Mouse (Mus musculus) spleen, adult 2 months (tissue): ENCODE results near the gene Vps11. TPM values are rescaled to one million over a fixed set of nuclear protein-coding genes. Genes with fewer than 3 reads are reported as not detected.
"Not testable (repeated sequence)": the region's sequence is repeated elsewhere in the genome, so short reads cannot be mapped to it uniquely, and the experiment has no call there.

ENCODE experiments used
- DNase-seq, 2 experiments: peaks; one replicate each; pipeline versions ENCODE4 v3.0.0 to v3.0.0-alpha.2; 2012 to 2021; ENCODE audit warnings: low spot score in 2 of 2, low read depth in 1 of 2
- H3K27ac ChIP-seq: fragments of 200-500 bp; 2 replicates; pipeline ENCODE4 v1.5.1; 2012; ENCODE audit warnings: low read length, inconsistent platforms; ENCODE audit not compliant: insufficient read depth
- H3K27me3 ChIP-seq: fragments of 200-500 bp; 2 replicates; pipeline ENCODE4 v1.6.1; 2012; ENCODE audit warnings: mild to moderate bottlenecking, moderate library complexity, low read length, inconsistent platforms; ENCODE audit not compliant: control insufficient read depth, insufficient read depth
- H3K36me3 ChIP-seq: fragments of 200-500 bp; 2 replicates; pipeline ENCODE4 v1.6.1; 2012; ENCODE audit warnings: mild to moderate bottlenecking, low read length, inconsistent platforms; ENCODE audit not compliant: control insufficient read depth, insufficient read depth
- H3K4me1 ChIP-seq: fragments of 200-500 bp; 2 replicates; pipeline ENCODE4 v1.6.1; 2011; ENCODE audit warnings: inconsistent platforms; ENCODE audit not compliant: control insufficient read depth, insufficient read depth, insufficient read length
- H3K4me3 ChIP-seq: fragments of 200-500 bp; 2 replicates; pipeline ENCODE4 v1.5.1; 2011; ENCODE audit warnings: mild to moderate bottlenecking, inconsistent platforms; ENCODE audit not compliant: insufficient read depth, insufficient read length; ENCODE audit errors: extremely low read depth
- CTCF ChIP-seq: fragments of 200-500 bp; IDR thresholded peaks from 2 replicates; pipeline ENCODE4 v1.5.1; 2011; ENCODE audit warnings: mild to moderate bottlenecking, inconsistent platforms; ENCODE audit not compliant: insufficient read depth, insufficient read length, insufficient replicate concordance; ENCODE audit errors: extremely low read depth
- POLR2A ChIP-seq: fragments of 200-500 bp; IDR thresholded peaks from 2 replicates; pipeline ENCODE4 v1.6.1; 2011; ENCODE audit warnings: low read depth, low read length, inconsistent platforms
- whole genome bisulfite sequencing: fragments of 180-500 bp; shearing (Covaris S2); methylation state at CpG from one replicate; pipeline ENCODE4 v1.1.7; 2018; 5-methylcytosine and 5-hydroxymethylcytosine counted together
- polyA plus RNA-seq: library from polyadenylated mRNA; depleted of rRNA; stranded (reverse); fragments of >200 nt; gene quantifications from 2 replicates; pipeline ENCODE4 v1.2.3, GENCODE M21; 2012

Gene Vps11
- polyA plus RNA-seq, 1 experiment: 23.7 TPM

DNA sequence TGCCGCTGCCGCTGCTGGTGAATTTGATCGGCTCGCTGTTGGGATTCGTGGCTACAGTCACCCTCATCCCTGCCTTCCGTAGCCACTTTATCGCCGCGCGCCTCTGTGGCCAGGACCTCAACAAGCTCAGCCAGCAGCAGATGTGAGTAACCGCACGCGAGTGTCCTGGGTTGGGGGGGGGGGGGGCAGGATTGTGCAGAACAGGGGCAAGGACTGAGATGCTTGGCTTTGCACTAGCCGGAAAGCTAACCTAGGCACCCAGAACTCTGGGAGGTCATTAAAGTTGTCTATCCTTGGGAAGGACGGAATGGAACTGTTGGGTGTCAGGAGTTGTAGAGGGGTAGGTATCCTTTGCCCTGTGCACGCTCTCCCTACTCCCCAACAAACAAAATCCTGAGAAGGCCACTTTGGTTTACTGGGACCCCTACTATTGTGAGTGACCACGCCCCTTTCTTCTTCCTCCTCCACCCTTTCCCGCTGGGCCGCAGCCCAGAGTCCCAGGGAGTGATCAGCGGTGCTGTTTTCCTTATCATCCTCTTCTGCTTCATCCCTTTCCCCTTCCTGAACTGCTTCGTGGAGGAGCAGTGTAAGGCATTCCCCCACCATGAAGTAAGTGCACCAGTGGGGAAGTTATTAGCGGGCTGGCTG, 34.3 kb downstream of the Vps11 start:
- 0 out of 2 replicates have a peak, but pooled peaks cover 4% of the 10 kb centered on the region for H3K36me3 ChIP-seq
- H3K27ac ChIP-seq: peak overlapping the region; percentile 52; the same call in 1 of the 2 replicates
- WGBS: 2% methylated on average over 22 of the region's 22 CpGs
- H3K4me1 ChIP-seq: peaks cover 2% of the 10 kb centered on the region; the same call in 1 of the 2 replicates
- DNase-seq: no peak
- no peaks in the 10 kb centered on the region for H3K27me3 ChIP-seq
- H3K4me3 ChIP-seq: peak overlapping the region; percentile 78
- TF ChIP-seq POLR2A (no peak), CTCF (no peak)

DNA sequence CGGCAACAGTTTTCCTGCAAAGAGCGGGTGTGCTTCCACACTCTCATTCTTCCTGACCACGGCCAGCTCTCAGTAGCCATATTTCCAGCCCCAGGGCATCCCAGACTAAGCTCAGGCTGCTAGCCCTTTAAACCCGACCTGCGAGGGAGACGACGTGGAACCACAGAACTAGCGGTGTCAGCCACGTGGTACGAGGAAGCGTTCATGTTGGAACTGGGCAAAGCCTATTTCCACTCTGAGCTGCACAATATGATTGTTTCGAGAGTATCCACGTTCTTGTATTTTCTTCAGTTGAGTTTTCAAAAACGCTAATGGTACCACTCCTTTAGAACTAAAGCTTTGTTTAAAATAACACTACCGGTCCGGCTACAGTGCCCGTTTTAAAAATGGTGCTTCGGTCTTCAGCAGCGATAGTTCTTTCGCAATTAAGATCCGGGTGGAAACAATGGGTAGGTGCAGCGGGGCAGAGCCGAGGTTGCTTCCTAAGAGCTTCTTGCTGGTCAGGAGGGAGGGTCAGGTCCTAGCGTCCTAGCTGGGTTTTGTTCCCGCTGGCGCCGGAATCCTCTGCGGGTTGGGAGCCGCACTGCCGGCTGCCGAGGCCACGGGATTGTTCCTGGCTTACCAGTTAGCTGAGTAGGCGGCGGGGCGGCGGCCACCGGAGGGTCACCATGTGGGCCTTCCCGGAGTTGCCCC, 35.0 kb downstream of the Vps11 start:
- no peaks in the 10 kb centered on the region for H3K27me3 ChIP-seq
- under 1% methylated on average over 38 of the region's 38 CpGs for WGBS
- peak; percentile 73 to 75 for DNase-seq
- peak overlapping the region; percentile 52 for H3K27ac ChIP-seq
- TF ChIP-seq POLR2A (peak; percentile 25; the same call in 1 of the 2 replicates), CTCF (no peak)
- peak overlapping the region; percentile 78 for H3K4me3 ChIP-seq
- H3K4me1 ChIP-seq: peaks cover 2% of the 10 kb centered on the region; the same call in 1 of the 2 replicates
- H3K36me3 ChIP-seq: 0 out of 2 replicates have a peak, but pooled peaks cover 3% of the 10 kb centered on the region

DNA sequence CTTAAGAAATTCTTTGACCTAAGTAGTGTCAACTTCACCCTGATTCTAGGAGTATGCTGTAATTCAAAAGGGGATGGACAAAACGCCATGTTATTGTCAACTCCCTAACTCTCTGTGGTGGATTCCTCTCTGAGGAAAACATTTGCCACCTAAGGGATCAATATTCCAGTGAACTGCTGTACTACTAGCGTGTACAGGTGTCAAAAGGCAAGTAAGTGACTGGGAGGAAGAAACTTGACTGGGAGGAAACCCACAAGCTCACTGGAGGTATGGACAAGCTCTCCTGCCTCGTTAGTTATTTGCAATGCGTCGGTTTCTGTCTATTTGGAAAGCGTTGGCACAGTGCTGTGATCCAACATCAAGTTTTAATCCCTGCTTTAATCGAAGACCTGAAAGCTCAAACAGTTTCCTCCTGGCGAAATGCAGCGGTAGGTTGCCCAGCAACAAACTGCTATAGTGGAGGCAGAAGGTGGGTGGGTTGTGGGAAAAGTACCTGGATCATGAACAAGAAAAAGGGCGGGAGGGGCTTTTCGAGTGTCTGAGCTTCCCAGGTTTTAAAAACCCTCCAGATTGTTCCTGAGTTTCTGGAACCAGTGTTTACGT, 35.6 kb downstream of the Vps11 start, which contains the start of gene Dpagt1:
TSS of gene Dpagt1 (plus strand) at position 252 of the 603 bp plus-strand sequence.
- TF ChIP-seq POLR2A: no peak
- TF ChIP-seq CTCF: no peak
- WGBS: 3% methylated on average over 12 of the region's 12 CpGs
- H3K27ac ChIP-seq: peak within 1 kb of the TSS; percentile 52

DNA sequence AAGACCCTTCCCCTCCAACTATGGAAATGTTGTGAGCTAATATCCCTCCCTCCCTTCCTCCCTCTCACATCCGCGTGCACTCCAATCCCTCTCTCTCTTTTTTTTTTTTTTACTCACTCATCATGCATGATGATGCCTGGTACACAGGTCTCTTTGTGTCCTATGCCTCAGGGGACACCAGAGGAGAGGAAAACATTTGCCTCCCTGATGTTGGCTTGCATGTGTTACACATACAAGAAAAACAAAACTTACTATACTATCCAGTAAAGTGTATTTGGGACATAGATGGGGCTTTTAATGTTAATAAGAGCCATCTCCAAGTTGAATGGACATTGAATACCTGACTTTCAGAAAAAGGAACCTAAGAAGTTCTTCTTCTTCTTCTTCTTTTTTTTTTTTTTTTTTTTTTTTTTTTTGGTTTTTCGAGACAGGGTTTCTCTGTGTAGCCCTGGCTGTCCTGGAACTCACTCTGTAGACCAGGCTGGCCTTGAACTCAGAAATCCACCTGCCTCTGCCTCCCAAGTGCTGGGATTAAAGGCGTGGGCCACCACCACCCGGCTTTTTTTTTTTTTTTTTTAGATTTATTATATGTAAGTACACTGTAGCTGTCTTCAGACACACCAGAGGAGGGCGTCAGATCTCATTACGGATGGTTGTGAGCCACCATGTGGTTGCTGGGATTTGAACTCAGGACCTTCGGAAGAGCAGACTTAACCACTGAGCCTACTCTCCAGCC, 36.3 kb downstream of the Vps11 start:
- not testable (repeated sequence) for H3K27ac ChIP-seq, H3K27me3 ChIP-seq, H3K4me1 ChIP-seq, DNase-seq, H3K4me3 ChIP-seq, H3K36me3 ChIP-seq
- 60% methylated on average over 7 of the region's 8 CpGs for WGBS

More for the DNA sequence above, 35.6 kb downstream of the Vps11 start, which contains the start of gene Dpagt1:
- H3K4me1 ChIP-seq: peaks cover 2% of the 10 kb centered on the region; the same call in 1 of the 2 replicates
- peak within 1 kb of the TSS; percentile 78 for H3K4me3 ChIP-seq
- H3K36me3 ChIP-seq: 0 out of 2 replicates have a peak, but pooled peaks cover 1% of the 10 kb centered on the region
- no peaks in the 10 kb centered on the region for H3K27me3 ChIP-seq
- no peak for DNase-seq

DNA sequence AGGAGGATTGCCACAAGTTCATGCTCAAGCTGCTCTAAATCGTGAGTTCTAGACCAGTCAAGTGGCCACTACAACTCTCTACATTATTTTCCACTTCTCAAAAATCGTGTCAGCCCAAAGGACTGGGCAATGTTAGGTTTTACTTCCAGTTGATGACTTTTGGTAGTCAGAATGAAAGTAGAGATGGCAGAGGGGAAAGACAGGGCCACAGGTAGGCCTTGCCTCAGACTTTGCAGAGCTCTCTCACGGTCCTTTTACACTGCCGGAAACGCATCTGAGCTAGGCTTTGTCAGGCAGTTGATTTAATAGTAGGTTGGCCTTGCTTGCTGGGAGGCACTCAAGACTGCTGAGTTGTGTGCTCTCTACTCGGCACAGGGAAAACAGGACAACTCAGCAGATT, 37.3 kb downstream of the Vps11 start:
- Histone ChIP-seq H3K36me3 (0 out of 2 replicates have a peak, but pooled peaks cover 1% of the 10 kb centered on the region), H3K27me3 (no peaks in the 10 kb centered on the region), H3K4me3 (no peak overlapping the region), H3K27ac (no peak overlapping the region), H3K4me1 (peaks cover 8% of the 10 kb centered on the region; the same call in 1 of the 2 replicates)
- no peak for DNase-seq
- WGBS: 79% methylated on average over 6 of the region's 6 CpGs
- TF ChIP-seq CTCF (no peak), POLR2A (no peak)

DNA sequence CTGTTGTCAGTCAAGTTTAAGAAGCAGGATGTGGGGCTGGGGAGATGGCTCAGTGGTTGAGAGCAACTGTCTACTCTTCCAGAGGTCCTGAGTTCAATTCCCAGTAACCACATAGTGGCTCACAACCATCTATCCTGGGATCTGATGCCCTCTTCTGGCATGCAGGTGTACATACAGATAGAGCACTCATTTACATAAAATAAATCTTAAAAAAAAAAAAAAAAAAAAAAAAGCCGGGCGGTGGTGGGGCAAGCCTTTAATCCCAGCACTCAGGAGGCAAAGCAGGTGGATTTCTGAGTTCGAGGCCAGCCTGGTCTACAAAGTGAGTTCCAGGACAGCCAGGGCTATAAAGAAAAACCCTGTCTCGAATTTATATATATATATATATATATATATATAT, 37.8 kb downstream of the Vps11 start:
- WGBS: 89% methylated on average over 4 of the region's 4 CpGs
- not testable (repeated sequence) for DNase-seq, H3K4me1 ChIP-seq, H3K4me3 ChIP-seq, H3K27me3 ChIP-seq, H3K27ac ChIP-seq, H3K36me3 ChIP-seq
